Mouse (Mus musculus) ES-Bruce4 (cell line): ENCODE results near the gene Rbms3.

ENCODE experiments used
- CTCF ChIP-seq: IDR thresholded peaks from one replicate; pipeline ENCODE4 v1.8.1; 2011; ENCODE audit warnings: low read depth, low read length
- EP300 ChIP-seq: IDR thresholded peaks from 2 replicates; pipeline ENCODE4 v1.6.1; 2011; ENCODE audit warnings: low read depth, low read length; ENCODE audit not compliant: insufficient read depth
- POLR2A ChIP-seq: IDR thresholded peaks from one replicate; pipeline ENCODE4 v1.8.1; 2011; ENCODE audit warnings: low read length; ENCODE audit not compliant: insufficient read depth

GRCm38 (mm10) chr9:117508941-117509340 lies 120.8 kb downstream of the Rbms3 start:
- TF ChIP-seq EP300 (no peak), POLR2A (no peak), CTCF (no peak)
